ENCODE assay signal across 19 mouse cellular contexts in genomic region chr17:12275756-12276155, GRCm38 (mm10). TPM values are rescaled to one million over a fixed set of nuclear protein-coding genes. Genes with fewer than 3 reads are reported as not detected.
DNase-seq lines count a peak whose midpoint lies in the region; TF ChIP-seq lines count a peak whose summit lies in the region.
"Had no signal": no experiment of that assay in that cellular context is flagged by ENCODE, and none has a peak within 500 bp of the region (broad histone marks: within the 10 kb centered on the region; RNA-seq: fewer than 3 reads in every experiment).

No protein-coding gene starts in this region.

- TF ChIP-seq POLR2A in myocyte (IDR thresholded peaks at IDR 0.05; ENCODE audit: insufficient read length, low read depth) = no peak

- no peak overlapping the region for H3ac ChIP-seq in myocyte (ENCODE audit: control insufficient read depth, insufficient read length)

- no peaks in the 10 kb centered on the region for H3K79me2 ChIP-seq in myocyte (ENCODE audit: control insufficient read depth, insufficient read depth)

- H3K4me2 ChIP-seq in myocyte (ENCODE audit: low read depth) = peak overlapping the region; percentile 46
- H3K4me2 ChIP-seq: embryonic facial prominence, embryonic 12.5 days; limb, embryonic 13.5 days; lung, embryonic 15.5 days; neural tube, embryonic 12.5 days had no signal

- H3K36me3 ChIP-seq in myocyte (ENCODE audit: control insufficient read depth, insufficient read depth) = peaks cover 10% of the 10 kb centered on the region

- no peak for DNase-seq in gastrocnemius, adult 2 months
- no peak for DNase-seq in gastrocnemius, postnatal 10 days
- DNase-seq in 416B (ENCODE audit: low read depth) = peak; percentile 28
- DNase-seq in adrenal gland, postnatal 10 days = peak; percentile 27
- no peak for DNase-seq in layer of hippocampus, postnatal 36 days
- no peak for DNase-seq in ovary, postnatal 36 days (ENCODE audit: low spot score)
- DNase-seq: cerebellum, adult 11 months; heart, adult 18-20 months; heart, postnatal 4 days; kidney, adult 11 months; lung, postnatal 4 days; thymus, postnatal 25 days had no signal

- intact Hi-C loops in gastrocnemius, adult 2 months (cut with DNase I) = no loop called here

- TF ChIP-seq CTCF in gastrocnemius, adult 2 months (IDR thresholded peaks at IDR 0.05) = no peak

- H3K27ac ChIP-seq in gastrocnemius, adult 2 months = peak overlapping the region; percentile 76
- H3K27ac ChIP-seq: embryonic facial prominence, embryonic 12.5 days; hindbrain, postnatal 0 days; limb, embryonic 13.5 days; liver, embryonic 14.5 days; lung, embryonic 15.5 days; neural tube, embryonic 12.5 days had no signal

- no peak overlapping the region for H3K4me3 ChIP-seq in gastrocnemius, adult 2 months
- no peak overlapping the region for H3K4me3 ChIP-seq in myocyte
- H3K4me3 ChIP-seq: embryonic facial prominence, embryonic 12.5 days; limb, embryonic 13.5 days; lung, embryonic 15.5 days; neural tube, embryonic 12.5 days had no signal

- H3K27me3 ChIP-seq in myocyte (ENCODE audit: control insufficient read depth, insufficient read depth, insufficient read length) = no peaks in the 10 kb centered on the region
- H3K27me3 ChIP-seq: embryonic facial prominence, embryonic 12.5 days; limb, embryonic 13.5 days; lung, embryonic 15.5 days; neural tube, embryonic 12.5 days had no signal

TF ChIP-seq in myocyte, 11 proteins besides CTCF, POLR2A, EP300 and RAD21:
- TF ChIP-seq MYOD1 (IDR thresholded peaks at IDR 0.05; ENCODE audit: control insufficient read depth in 1 of 3, insufficient read length in 2 of 3, low read depth in 2 of 3) (peak in 1 of 3 experiments; percentile 38), MYOG (IDR thresholded peaks at IDR 0.05; ENCODE audit: control insufficient read depth in 1 of 3, insufficient read depth in 1 of 3, insufficient read length in 2 of 3, low read depth in 2 of 3) (peak in 1 of 3 experiments; percentile 39), E2F4 (IDR thresholded peaks at IDR 0.05; ENCODE audit: insufficient read depth) (no peak), TCF3 (IDR thresholded peaks at IDR 0.05; ENCODE audit: insufficient read length, low read depth) (no peak), POLR2AphosphoS2 (IDR thresholded peaks at IDR 0.05; ENCODE audit: insufficient read length, low read depth) (no peak), CEBPB (IDR thresholded peaks at IDR 0.05; ENCODE audit: insufficient read depth, poor library complexity, severe bottlenecking) (no peak)
TF ChIP-seq in myocyte: peak in this region for 2.

RNA-seq across cellular contexts. Expression of gene Map3k4, which starts 42.8 kb away (rescaled TPM):
- 10 to 100 TPM; 29.5 to 36.6 TPM for total RNA-seq in gastrocnemius, adult 2 months (2021)
- total RNA-seq in gastrocnemius, postnatal 10 days (2021) = 10 to 100 TPM; 21.8 to 26.6 TPM
- 10 to 100 TPM; 21.1 to 29.4 TPM for total RNA-seq in adrenal gland, postnatal 10 days (2021)
- polyA plus RNA-seq in myocyte (2012; fragmentation: generic; extraction: Trizol) = 19.6 TPM
- total RNA-seq in layer of hippocampus, postnatal 36 days (2021) = 10 to 100 TPM; 63.5 to 78.5 TPM

Comparison
In these comparisons a context has a peak if more than half of its experiments do, and no peak if none do; other contexts are left out.
1. DNase-seq: peak in 416B (single experiment) and adrenal gland, postnatal 10 days (single experiment); none in gastrocnemius, adult 2 months (single experiment), gastrocnemius, postnatal 10 days (single experiment), layer of hippocampus, postnatal 36 days (0 of 2) and ovary, postnatal 36 days (single experiment).